Mouse (Mus musculus): ENCODE measurements around the gene Lct.

DNA sequence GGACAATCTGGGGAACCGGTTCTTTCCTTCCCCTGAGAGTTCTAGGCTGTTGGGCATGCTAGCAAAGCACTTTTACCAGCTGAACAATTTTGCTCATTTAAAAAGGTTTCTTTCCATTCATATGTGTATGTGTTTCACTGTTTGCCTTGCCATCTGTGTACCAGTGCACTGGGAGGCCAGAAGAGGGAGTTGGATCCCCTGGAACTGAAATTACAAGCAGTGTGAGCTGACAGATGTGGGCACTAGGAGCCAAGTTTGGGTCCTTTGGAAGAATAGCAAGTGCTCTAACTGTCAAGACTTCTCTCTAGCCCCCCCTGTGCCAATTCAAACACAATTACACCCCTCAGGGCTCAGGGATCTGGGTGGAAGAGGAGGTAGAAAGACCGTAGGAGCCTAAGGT is 3.3 kb downstream of the Lct start:
- TF ChIP-seq USF2 (conservative IDR thresholded peaks at IDR 0.05; ENCODE audit: low read depth, low read length) = no peak
- no peak for TF ChIP-seq CHD2 (IDR thresholded peaks at IDR 0.05; ENCODE audit: low read length)
- no peak for TF ChIP-seq CTCF (conservative IDR thresholded peaks at IDR 0.05 in 1 of 2, IDR thresholded peaks at IDR 0.05 in 1 of 2; ENCODE audit: low read depth in 2 of 2, low read length in 2 of 2)
- TF ChIP-seq NELFE (IDR thresholded peaks at IDR 0.05; ENCODE audit: low read depth, low read length) = no peak
- no peak for TF ChIP-seq E2F4 (IDR thresholded peaks at IDR 0.05; ENCODE audit: insufficient replicate concordance, low read depth, low read length)
- no peak for TF ChIP-seq POLR2A (IDR thresholded peaks at IDR 0.05; ENCODE audit: low read depth, low read length)
- no peak for TF ChIP-seq TCF12 (IDR thresholded peaks at IDR 0.05; ENCODE audit: low read depth, low read length)
- TF ChIP-seq RAD21 (IDR thresholded peaks at IDR 0.05; ENCODE audit: low read depth, low read length) = peak; percentile 15
- TF ChIP-seq MAX (IDR thresholded peaks at IDR 0.05; ENCODE audit: low read length) = no peak
- no peak for TF ChIP-seq EP300 (IDR thresholded peaks at IDR 0.05; ENCODE audit: low read length)
- TF ChIP-seq SMC3 (IDR thresholded peaks at IDR 0.05; ENCODE audit: low read depth, low read length) = no peak

All from CH12.LX (cell line).